Mouse (Mus musculus): ENCODE data around the gene Fam166a. TPM values are rescaled to one million over a fixed set of nuclear protein-coding genes. Genes with fewer than 3 reads are reported as not detected.
"Not testable (repeated sequence)": the region's sequence is repeated elsewhere in the genome, so short reads cannot be mapped to it uniquely, and the experiment has no call there.

Gene Fam166a
- polyA plus RNA-seq, 1 experiment from 2014 or later = not detected

GRCm38 (mm10) chr2:25244144-25244543 lies 25.6 kb downstream of the Fam166a start:
- ATAC-seq (ENCODE audit: low FRiP score, low TSS enrichment) = no peak
- H3K4me2 ChIP-seq (replicated peaks; ENCODE audit: low read depth) = no peak overlapping the region
- TF ChIP-seq EP300 (optimal IDR thresholded peaks at IDR 0.05) = no peak
- TF ChIP-seq CTCF (IDR thresholded peaks at IDR 0.05; ENCODE audit: low read depth) = no peak
- H3K4me3 ChIP-seq (ENCODE audit: low read depth, low read length) = no peak overlapping the region
- no peaks in the 10 kb centered on the region for H3K9me3 ChIP-seq (ENCODE audit: control insufficient read depth, low read length)
- peaks cover 8% of the 10 kb centered on the region; the same call in 1 of the 2 replicates for H3K36me3 ChIP-seq (ENCODE audit: control insufficient read depth, insufficient read depth, low read length)
- WGBS = 86% methylated on average over 4 of the region's 4 CpGs
- peaks cover 7% of the 10 kb centered on the region for H3K4me1 ChIP-seq (replicated peaks; ENCODE audit: control insufficient read depth, insufficient read depth)
- no peak for DNase-seq (ENCODE audit: low spot score)
- H3K9ac ChIP-seq (ENCODE audit: low read length) = no peak overlapping the region
- no peak overlapping the region for H3K27ac ChIP-seq (replicated peaks)
- H3K27me3 ChIP-seq (ENCODE audit: control insufficient read depth, insufficient read depth, low read length) = no peaks in the 10 kb centered on the region

- Histone ChIP-seq H3K4me1 (replicated peaks; ENCODE audit: control insufficient read depth, insufficient read depth) (peaks cover 4% of the 10 kb centered on the region), H3K4me2 (replicated peaks; ENCODE audit: low read depth) (peak within 1 kb of the TSS; percentile 35), H3K27ac (replicated peaks) (peak within 1 kb of the TSS; percentile 87), H3K9me3 (ENCODE audit: control insufficient read depth, low read length) (no peaks in the 10 kb centered on the region), H3K4me3 (ENCODE audit: low read depth, low read length) (0 out of 2 replicates have a peak within 1 kb of the TSS, but pooled peaks have one; percentile 8), H3K9ac (ENCODE audit: low read length) (peak within 1 kb of the TSS; percentile 24), H3K27me3 (ENCODE audit: control insufficient read depth, insufficient read depth, low read length) (no peaks in the 10 kb centered on the region), H3K36me3 (ENCODE audit: control insufficient read depth, insufficient read depth, low read length) (peaks cover 17% of the 10 kb centered on the region)
- DNase-seq (ENCODE audit: low spot score) (peak; percentile 82), ATAC-seq (ENCODE audit: low FRiP score, low TSS enrichment) (peak; percentile 78)
- TF ChIP-seq CTCF (IDR thresholded peaks at IDR 0.05; ENCODE audit: low read depth) = no peak
- TF ChIP-seq EP300 (optimal IDR thresholded peaks at IDR 0.05) = peak; percentile 63
- WGBS = 65% methylated on average over 10 of the region's 10 CpGs
Measured at GRCm38 (mm10) chr2:25246183-25247072, 27.9 kb downstream of the Fam166a start, which contains the start of gene AL732309.1. Gene AL732309.1 (minus strand): TSS chr2:25246863.

DNA sequence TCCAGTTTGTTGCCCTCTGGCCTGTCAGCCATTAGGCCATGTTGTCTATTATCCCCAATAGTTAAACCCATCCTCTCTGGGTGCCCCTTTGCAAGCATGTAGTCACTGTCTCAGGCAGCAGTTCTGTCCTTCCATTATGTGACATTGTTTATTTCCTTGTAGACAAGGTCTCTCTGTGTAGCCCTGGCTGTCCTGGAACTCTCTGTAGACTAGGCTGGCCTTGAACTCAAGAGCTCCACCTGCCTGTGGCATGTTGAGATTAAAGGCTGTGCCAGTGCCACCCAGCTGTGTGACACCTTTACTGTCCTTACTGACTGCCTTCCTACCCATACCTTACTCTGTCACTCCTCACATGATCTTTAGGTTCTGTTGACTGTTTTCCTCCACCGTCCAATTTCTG lies 33.8 kb downstream of the Fam166a start:
- no peak overlapping the region for H3K27ac ChIP-seq (replicated peaks)
- H3K27me3 ChIP-seq (ENCODE audit: control insufficient read depth, insufficient read depth, low read length) = no peaks in the 10 kb centered on the region
- peak; percentile 11; the same call in 1 of the 2 replicates for ATAC-seq (ENCODE audit: low FRiP score, low TSS enrichment)

DNA sequence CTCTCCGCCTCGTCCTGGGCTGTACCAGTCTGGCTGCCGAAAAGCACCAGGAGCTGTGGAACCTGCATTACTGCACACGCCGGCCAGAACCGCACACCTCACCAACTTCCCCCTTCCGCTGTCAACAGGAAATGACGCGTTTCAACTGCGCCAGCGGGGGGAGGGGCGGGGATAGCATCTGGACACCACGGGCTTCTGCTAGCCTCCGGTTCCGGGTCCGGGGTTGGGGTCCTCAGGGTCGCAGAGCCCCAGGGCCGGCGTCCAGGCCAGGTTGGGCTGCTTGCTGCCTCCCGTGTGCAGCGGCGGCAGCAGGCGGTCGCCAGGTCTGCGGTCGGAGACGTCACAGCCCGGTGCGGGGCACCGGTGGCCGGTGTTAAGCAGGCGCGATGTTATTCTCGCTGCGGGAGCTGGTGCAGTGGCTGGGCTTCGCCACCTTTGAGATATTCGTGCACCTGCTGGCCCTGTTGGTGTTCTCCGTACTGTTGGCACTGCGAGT lies 36.8 kb downstream of the Fam166a start, which contains the start of gene Tmem203:
Tmem203 (plus strand) TSS at position 156 of the 496 bp plus-strand sequence.
- no peaks in the 10 kb centered on the region for H3K27me3 ChIP-seq (ENCODE audit: control insufficient read depth, insufficient read depth, low read length)
- under 1% methylated on average over 38 of the region's 39 CpGs for WGBS
- peak within 1 kb of the TSS; percentile 89 for H3K4me2 ChIP-seq (replicated peaks; ENCODE audit: low read depth)
- ATAC-seq (ENCODE audit: low FRiP score, low TSS enrichment) (peak; percentile 90), DNase-seq (ENCODE audit: low spot score) (peak; percentile 96)
- peak within 1 kb of the TSS; percentile 99 for H3K4me3 ChIP-seq (ENCODE audit: low read depth, low read length)
- TF ChIP-seq EP300 (optimal IDR thresholded peaks at IDR 0.05) (peak; percentile 37), CTCF (IDR thresholded peaks at IDR 0.05; ENCODE audit: low read depth) (no peak)
- H3K9me3 ChIP-seq (ENCODE audit: control insufficient read depth, low read length) = no peaks in the 10 kb centered on the region
- H3K27ac ChIP-seq (replicated peaks) = peak within 1 kb of the TSS; percentile 92
- peak within 1 kb of the TSS; percentile 93 for H3K9ac ChIP-seq (ENCODE audit: low read length)
- no peaks in the 10 kb centered on the region for H3K4me1 ChIP-seq (replicated peaks; ENCODE audit: control insufficient read depth, insufficient read depth)
- peaks cover 6% of the 10 kb centered on the region; the same call in 1 of the 2 replicates for H3K36me3 ChIP-seq (ENCODE audit: control insufficient read depth, insufficient read depth, low read length)

More for the DNA sequence above, 33.8 kb downstream of the Fam166a start:
- Histone ChIP-seq H3K36me3 (ENCODE audit: control insufficient read depth, insufficient read depth, low read length) (peaks cover 18% of the 10 kb centered on the region), H3K9ac (ENCODE audit: low read length) (no peak overlapping the region), H3K9me3 (ENCODE audit: control insufficient read depth, low read length) (no peaks in the 10 kb centered on the region), H3K4me2 (replicated peaks; ENCODE audit: low read depth) (no peak overlapping the region), H3K4me1 (replicated peaks; ENCODE audit: control insufficient read depth, insufficient read depth) (no peaks in the 10 kb centered on the region), H3K4me3 (ENCODE audit: low read depth, low read length) (no peak overlapping the region)
- TF ChIP-seq CTCF (IDR thresholded peaks at IDR 0.05; ENCODE audit: low read depth) = peak; percentile 72
- no peak for TF ChIP-seq EP300 (optimal IDR thresholded peaks at IDR 0.05)
- DNase-seq (ENCODE audit: low spot score) = peak; percentile 50
- 85% methylated on average over 1 of the region's 1 CpGs for WGBS

- Histone ChIP-seq H3K4me2 (replicated peaks; ENCODE audit: low read depth) (peak overlapping the region; percentile 89), H3K27ac (replicated peaks) (peak overlapping the region; percentile 92; the same call in 1 of the 2 replicates), H3K4me3 (ENCODE audit: low read depth, low read length) (peak overlapping the region; percentile 99), H3K9ac (ENCODE audit: low read length) (peak overlapping the region; percentile 93; the same call in 1 of the 2 replicates)
- TF ChIP-seq CTCF (IDR thresholded peaks at IDR 0.05; ENCODE audit: low read depth) = peak; percentile 70
- H3K27me3 ChIP-seq (ENCODE audit: control insufficient read depth, insufficient read depth, low read length); H3K4me1 ChIP-seq (replicated peaks; ENCODE audit: control insufficient read depth, insufficient read depth); H3K36me3 ChIP-seq (ENCODE audit: control insufficient read depth, insufficient read depth, low read length); H3K9me3 ChIP-seq (ENCODE audit: control insufficient read depth, low read length); ATAC-seq (ENCODE audit: low FRiP score, low TSS enrichment): not testable (repeated sequence)
- 50% methylated on average over 11 of the region's 12 CpGs for WGBS
- DNase-seq (ENCODE audit: low spot score) = peak; percentile 76
Measured at GRCm38 (mm10) chr2:25256443-25257109, 38.0 kb downstream of the Fam166a start.

- not testable (repeated sequence) for H3K4me1 ChIP-seq (replicated peaks; ENCODE audit: control insufficient read depth, insufficient read depth); H3K27me3 ChIP-seq (ENCODE audit: control insufficient read depth, insufficient read depth, low read length); H3K36me3 ChIP-seq (ENCODE audit: control insufficient read depth, insufficient read depth, low read length); DNase-seq (ENCODE audit: low spot score); H3K9ac ChIP-seq (ENCODE audit: low read length); H3K4me2 ChIP-seq (replicated peaks; ENCODE audit: low read depth); H3K4me3 ChIP-seq (ENCODE audit: low read depth, low read length); H3K27ac ChIP-seq (replicated peaks); ATAC-seq (ENCODE audit: low FRiP score, low TSS enrichment); H3K9me3 ChIP-seq (ENCODE audit: control insufficient read depth, low read length)
- 86% methylated on average over 5 of the region's 5 CpGs for WGBS
Measured at GRCm38 (mm10) chr2:25257250-25257649, 38.7 kb downstream of the Fam166a start.

Measured in stomach, postnatal 0 days (tissue).